Mouse (Mus musculus) megakaryocyte-erythroid progenitor cell, adult 5-6 weeks (primary cell): Measurements from ENCODE around the gene Gm10273. TPM values are rescaled to one million over a fixed set of nuclear protein-coding genes. Genes with fewer than 3 reads are reported as not detected.

ENCODE experiments used
- ATAC-seq: replicated peaks from 2 replicates; pipeline ENCODE4 v1.8.0; 2016; ENCODE audit warnings: mild to moderate bottlenecking, inconsistent platforms; ENCODE audit not compliant: severe bottlenecking, poor library complexity, low FRiP score, low TSS enrichment
- total RNA-seq, 2 experiments: library from RNA; stranded (forward) in 1 of 2; stranded (reverse) in 1 of 2; fragments of 200-1000, 215-1000 nt in 1 of 2; fragments of >200 nt in 1 of 2; fragmentation: Nextera tagmentation in 1 of 2; gene quantifications; 2 replicates each; pipeline ENCODE4 v1.2.3; 2014 to 2017

Gm10273 gene
- total RNA-seq, 2 experiments from 2014 or later: 40.3 to 82.6 TPM

DNA sequence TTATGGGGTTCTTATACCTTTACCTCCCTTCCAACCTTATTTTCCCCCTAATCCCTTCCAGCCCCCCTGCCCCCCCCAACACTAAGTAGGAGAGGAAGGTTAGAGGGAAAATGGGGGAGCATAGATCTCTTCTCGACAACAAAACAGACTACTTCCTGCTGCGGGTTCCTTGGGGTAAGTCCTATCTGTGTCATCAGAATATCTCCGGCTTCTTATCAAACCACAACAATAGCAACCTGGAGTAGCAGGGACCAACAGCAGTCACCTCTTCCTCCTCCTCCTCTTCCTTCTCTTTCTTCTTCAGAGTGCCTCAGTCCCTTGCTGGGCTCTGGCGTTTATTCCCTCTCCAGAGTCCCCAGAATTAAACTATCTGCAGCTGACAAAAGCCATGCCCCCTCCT, 3.5 kb upstream of the Gm10273 start:
- ATAC-seq: no peak

DNA sequence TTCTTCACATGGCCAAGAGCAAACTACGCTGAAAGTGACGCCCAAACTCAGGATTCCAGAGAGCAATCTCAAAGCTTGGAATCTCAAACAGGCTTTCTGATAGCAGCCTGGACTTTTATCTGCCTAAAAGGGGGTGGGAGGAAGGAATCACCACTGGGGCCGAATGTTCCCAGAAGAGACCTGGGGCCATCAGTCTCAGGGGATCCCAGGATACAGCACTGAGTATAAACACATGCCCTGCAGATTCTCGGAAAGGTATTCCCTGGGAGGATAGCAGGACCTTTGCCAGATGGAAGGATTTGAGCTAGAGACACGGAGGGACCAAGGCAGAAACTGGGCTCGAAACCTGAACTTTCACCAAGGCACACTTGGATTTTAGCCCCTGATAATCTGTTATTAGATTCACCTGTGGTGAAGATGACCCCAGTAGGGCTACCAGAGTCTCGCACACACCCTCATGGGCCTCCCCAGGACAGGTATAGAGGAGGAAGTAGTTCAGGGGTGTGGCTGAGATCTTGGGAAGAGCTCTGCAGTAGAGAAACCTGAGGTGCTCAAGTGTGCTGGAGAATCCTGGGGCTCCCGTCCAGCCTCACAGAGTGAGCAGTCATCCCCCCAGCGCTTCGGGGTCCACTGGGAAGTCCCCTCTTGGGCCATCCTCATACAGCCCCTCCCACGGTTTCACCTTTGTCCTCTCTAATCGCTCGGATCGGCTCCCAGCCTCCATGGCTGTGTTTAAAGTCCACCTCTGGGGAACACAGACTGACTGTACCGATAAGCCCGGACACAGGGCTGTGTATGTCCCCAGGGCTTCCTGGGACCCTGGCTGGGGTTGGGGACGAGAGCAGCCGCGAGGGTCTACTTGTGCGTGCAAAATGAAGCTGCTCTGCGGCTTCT, 7.7 kb downstream of the Gm10273 start, which contains the start of gene Pla2g12b:
Gene Pla2g12b (plus strand): TSS at position 762 of the 894 bp plus-strand sequence.
- no peak for ATAC-seq

DNA sequence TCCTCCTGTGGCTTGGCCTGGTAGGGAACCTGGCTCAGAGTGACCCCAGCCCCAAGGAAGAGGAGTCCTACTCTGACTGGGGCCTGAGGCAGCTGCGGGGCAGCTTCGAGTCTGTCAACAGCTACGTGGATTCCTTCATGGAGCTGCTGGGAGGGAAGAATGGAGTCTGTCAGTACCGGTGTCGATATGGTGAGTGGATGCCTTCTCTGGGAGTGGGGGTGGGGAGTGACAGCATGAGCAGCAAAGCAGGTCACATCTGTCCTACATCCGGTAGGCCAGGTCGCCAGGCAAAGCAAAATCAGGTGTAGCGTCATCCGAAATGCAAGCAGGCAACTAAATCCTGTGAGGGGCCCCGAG, 8.3 kb downstream of the Gm10273 start:
- no peak for ATAC-seq

DNA sequence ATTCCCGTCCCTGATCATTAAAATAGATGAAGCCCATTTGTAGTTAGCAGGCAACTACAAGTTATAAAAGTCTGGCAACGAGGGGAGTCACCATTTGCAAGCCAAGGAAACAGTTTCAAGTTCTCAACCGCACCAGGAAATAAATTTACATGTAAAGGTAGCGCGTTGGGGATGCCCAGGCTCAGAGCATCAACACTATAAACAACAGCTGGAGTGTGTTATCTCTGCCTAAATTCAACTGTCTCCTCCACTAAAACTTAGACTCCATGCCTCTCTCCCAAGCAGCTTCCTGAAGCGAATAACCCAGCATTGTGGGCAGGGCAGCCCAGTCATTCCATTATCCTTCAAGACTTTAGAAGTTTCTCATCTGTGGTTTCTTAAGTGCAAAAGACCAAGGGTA, 13.1 kb downstream of the Gm10273 start:
- no peak for ATAC-seq

DNA sequence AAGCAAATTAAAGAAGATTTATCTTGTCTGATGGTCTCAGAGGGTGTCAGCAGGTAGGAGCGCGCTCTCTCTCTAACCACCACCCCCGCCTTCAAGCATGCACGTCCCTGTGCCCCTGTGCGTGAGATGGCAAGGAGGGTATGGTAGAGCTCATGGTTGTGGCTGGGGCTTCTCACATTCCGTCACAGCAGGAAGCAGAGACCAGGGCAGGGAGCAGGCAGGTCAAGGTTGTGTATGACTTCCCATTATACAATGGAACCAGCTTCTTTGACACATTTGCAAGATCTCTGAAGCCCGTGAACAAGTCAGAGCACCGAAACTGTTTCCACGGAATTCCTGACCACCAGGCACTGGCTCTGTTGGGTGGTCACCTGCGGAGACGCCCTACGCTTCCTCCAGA, 14.8 kb downstream of the Gm10273 start:
- ATAC-seq: no peak

GRCm38 (mm10) chr10:59413711-59414110, 18.3 kb downstream of the Gm10273 start:
- ATAC-seq: no peak

- ATAC-seq: no peak
Observed at GRCm38 (mm10) chr10:59416623-59417022, 21.2 kb downstream of the Gm10273 start.

GRCm38 (mm10) chr10:59419516-59419915, 24.1 kb downstream of the Gm10273 start:
- ATAC-seq: no peak

DNA sequence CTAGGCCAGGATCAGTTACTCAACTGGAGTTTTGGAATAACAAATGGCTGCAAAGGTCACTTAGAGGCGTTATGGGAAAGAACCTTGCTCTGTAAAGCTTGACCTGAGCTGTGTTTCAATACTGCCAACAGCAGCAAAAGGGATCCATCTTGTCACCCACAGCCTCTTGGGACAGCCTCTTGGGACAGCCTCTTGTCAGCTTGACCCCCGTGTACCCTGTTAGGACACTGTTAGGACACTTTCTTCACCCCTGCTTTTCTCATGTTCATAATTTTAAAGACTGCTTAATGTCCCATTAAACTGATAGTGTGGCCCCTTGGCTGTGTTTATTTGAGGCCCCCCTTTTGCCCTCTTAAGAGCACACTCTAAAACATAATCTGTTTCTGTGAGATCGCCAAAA, 29.0 kb downstream of the Gm10273 start:
- ATAC-seq: no peak

DNA sequence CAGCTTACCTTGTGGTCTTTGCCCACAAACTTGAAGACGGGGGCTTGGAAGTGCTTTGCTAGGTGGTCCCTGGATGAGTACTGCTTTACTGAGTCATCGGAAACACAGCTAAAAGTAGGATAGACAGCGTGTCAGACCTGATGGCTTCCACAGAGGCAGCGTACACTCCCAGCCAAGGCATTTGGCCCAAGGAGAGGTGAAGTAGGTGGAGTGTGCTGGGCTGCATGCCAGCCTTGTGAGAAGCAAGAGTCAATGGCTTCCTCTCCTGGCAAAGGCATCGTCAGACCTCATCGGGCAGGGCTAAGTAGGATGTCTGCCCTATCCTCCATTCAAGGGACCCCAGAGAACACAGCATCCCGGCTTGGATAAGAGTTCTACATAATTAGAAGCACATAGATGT, 29.9 kb downstream of the Gm10273 start:
- ATAC-seq: no peak

DNA sequence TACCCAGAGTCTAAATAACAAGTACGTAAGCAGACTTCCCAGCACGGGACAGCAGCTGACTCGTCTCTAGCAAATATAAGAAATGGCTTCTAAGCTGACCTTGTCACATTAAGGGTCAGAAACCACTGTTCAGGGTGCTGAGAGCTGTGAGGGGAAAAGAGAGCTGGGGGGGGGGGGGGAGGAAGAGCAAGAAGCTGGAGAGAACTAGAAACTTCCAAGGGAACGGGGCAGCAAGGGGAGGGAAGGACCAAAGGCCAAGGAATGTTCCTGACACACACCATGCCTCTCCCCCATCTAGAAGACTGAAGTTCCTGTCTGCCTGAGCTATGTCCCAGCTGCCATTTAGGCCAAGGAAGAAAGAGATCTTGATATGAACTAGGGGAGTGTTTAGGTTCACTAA, 30.9 kb downstream of the Gm10273 start:
- ATAC-seq: no peak

GRCm38 (mm10) chr10:59429448-59430135, 34.2 kb downstream of the Gm10273 start:
- no peak for ATAC-seq

DNA sequence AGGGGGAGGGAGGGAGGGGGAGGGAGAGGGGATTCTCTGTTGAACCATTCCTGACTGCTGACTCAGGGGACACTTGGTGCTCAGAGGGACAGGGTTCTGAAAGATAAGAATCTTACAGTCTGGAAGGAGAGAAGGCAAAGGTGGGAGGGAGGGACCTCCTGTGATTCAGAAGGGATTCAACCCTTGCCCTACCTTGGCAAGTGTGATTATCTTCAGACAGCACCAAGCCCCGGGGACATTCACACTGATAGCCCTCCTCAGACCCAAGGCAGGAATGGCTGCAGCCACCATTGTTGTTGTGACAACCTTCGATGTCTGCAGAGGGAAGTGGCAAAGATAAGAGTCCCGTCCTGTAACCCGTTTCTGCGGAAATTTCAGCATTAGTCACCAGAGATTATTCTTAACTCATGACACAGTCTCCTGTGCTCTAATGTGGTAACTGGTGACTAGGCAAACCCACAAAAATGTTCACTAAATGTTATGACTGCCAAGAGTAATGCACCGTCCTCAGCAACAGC, 35.3 kb downstream of the Gm10273 start:
- peak; percentile 89 for ATAC-seq

- ATAC-seq: no peak
Observed at GRCm38 (mm10) chr10:59435746-59436145, 40.3 kb downstream of the Gm10273 start.

DNA sequence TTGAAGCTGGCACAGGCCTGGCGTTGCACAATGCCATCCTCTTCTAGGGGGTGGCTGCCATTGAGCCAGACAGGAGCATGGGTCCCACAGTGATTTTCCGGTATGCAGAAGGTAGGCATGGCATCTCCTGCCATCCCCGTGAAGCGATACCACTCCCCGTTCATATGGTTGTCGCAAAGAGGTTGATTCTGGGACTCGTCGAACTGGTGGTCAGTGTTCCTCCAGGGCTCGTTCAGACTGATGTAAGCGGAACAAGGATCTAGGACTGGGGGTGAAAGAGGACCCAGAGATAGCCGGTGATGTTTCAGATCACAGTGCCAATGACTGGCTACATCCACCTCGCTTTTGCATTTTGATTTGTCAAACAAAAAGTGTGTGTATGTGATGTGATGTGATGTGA, 43.2 kb downstream of the Gm10273 start:
- ATAC-seq: no peak

DNA sequence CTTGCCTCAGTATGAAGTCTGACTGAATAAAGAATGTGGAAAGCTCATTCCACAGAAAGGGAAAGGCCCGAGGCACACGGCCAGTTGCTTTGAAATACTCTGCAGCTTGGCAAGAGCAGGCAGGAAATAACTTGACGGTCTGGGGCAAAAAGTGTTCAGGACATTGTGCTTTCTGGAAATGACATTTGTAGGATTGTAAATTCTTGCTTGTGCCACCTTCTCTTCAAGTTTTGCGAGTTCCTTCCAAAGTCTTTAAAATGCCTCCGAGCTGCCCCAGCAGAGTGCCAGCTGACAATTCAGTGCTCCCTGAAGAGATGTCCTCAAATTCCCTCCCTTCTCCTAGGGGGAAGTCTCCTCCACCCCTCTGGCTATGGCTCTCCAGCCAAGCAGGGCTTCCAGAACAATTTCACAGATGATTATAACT, 44.1 kb downstream of the Gm10273 start:
- no peak for ATAC-seq

GRCm38 (mm10) chr10:59440177-59440576, 44.7 kb downstream of the Gm10273 start:
- no peak for ATAC-seq

DNA sequence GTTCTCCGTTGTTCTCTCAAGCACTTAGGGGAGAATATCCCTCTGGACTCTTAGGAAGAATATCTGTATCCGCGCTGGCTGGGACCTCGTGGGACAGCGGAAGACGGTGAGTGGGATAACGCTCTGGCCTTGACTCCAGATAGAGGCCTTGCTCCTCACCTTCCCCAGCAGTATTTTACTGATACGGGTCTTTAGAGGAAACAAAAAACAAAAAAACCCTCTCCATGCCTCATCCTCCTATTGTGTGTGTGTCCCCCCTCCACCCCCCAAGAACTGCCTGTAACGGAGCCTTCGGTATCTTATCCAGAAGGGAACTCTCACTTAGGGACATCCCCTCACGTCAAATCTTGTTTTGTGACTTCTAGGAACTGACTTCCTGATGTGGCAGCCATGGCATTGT, 46.3 kb downstream of the Gm10273 start, which contains the start of gene Oit3:
Gene Oit3 (minus strand): TSS at position 44 of the 400 bp plus-strand sequence.
- ATAC-seq: no peak

GRCm38 (mm10) chr10:59443212-59443611, 47.8 kb downstream of the Gm10273 start:
- no peak for ATAC-seq

DNA sequence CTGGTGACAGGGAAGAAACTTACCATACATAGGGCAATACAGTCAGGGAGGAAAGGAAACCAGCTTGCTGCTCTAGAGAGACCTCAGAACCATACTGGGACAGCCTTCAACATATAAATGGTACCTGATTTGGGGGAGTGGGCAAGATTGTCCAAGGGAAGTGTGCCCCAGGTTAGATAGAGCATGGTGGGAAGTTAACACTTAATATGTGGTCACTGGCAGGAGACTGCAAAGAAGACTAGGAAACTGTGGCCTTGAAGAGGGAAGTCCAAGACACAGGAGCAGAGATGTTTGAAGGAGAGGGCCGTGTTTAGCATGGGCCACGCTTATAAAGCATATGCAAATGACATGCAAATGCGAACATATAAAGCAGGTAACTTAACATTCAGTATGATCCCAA, 48.7 kb downstream of the Gm10273 start:
- no peak for ATAC-seq

GRCm38 (mm10) chr10:59444635-59445034, 49.2 kb downstream of the Gm10273 start:
- ATAC-seq: no peak
